Mouse (Mus musculus) limb, embryonic 11.5 days (tissue): ENCODE results near the gene Dclre1b. TPM values are rescaled to one million over a fixed set of nuclear protein-coding genes. Genes with fewer than 3 reads are reported as not detected.
"Not testable (repeated sequence)": the region's sequence is repeated elsewhere in the genome, so short reads cannot be mapped to it uniquely, and the experiment has no call there.

Experiments
- ATAC-seq: fragments of 200-750 bp; cut with Nextera tagmentation; 2 replicates; pipeline ENCODE4 v1.8.0; 2017; ENCODE audit warnings: low read depth; ENCODE audit not compliant: insufficient number of reproducible peaks, low FRiP score, low TSS enrichment
- DNase-seq: peaks from one replicate; pipeline ENCODE4 v3.0.0-alpha.2; 2015; ENCODE audit warnings: low spot score
- H3K27ac ChIP-seq: fragments of 300-500 bp; sonication (generic); replicated peaks from 2 replicates; pipeline ENCODE4 v1.5.1; 2014; ENCODE audit warnings: low read depth, mild to moderate bottlenecking, low read length
- H3K27me3 ChIP-seq: fragments of 300-500 bp; sonication (generic); 2 replicates; pipeline ENCODE4 v1.6.1; 2014; ENCODE audit warnings: mild to moderate bottlenecking, low read length, mixed read lengths; ENCODE audit not compliant: control insufficient read depth, insufficient read depth
- H3K36me3 ChIP-seq: fragments of 300-500 bp; sonication (generic); 2 replicates; pipeline ENCODE4 v1.6.1; 2014; ENCODE audit warnings: mild to moderate bottlenecking, low read length, moderate library complexity, mixed read lengths; ENCODE audit not compliant: control insufficient read depth, insufficient read depth
- H3K4me1 ChIP-seq: fragments of 300-500 bp; sonication (generic); 2 replicates; pipeline ENCODE4 v1.6.1; 2014; ENCODE audit warnings: low read length, mixed read lengths; ENCODE audit not compliant: control insufficient read depth, insufficient read depth
- H3K4me2 ChIP-seq: fragments of 300-500 bp; sonication (generic); 2 replicates; pipeline ENCODE4 v1.6.1; 2014; ENCODE audit warnings: low read depth, mild to moderate bottlenecking, moderate library complexity; ENCODE audit not compliant: severe bottlenecking
- H3K4me3 ChIP-seq: fragments of 300-500 bp; sonication (generic); 2 replicates; pipeline ENCODE4 v1.5.1; 2014; ENCODE audit warnings: low read depth, low read length
- H3K9ac ChIP-seq: fragments of 300-500 bp; sonication (generic); 2 replicates; pipeline ENCODE4 v1.6.1; 2014; ENCODE audit warnings: mild to moderate bottlenecking, low read length
- H3K9me3 ChIP-seq: fragments of 300-500 bp; sonication (generic); 2 replicates; pipeline ENCODE4 v1.6.1; 2016; ENCODE audit warnings: low read length; ENCODE audit not compliant: control insufficient read depth
- WGBS: fragments of 180-500 bp; shearing (Covaris S2); extraction: QIAGEN DNeasy Blood & Tissue Kit; methylation state at CpG from one replicate; pipeline ENCODE4 v1.1.7; 2014; 5-methylcytosine and 5-hydroxymethylcytosine counted together
- polyA plus RNA-seq: library from polyadenylated mRNA; unstranded; fragments of >200 nt; fragmentation: Nextera tagmentation; extraction: Ambion mirVana; gene quantifications from 2 replicates; pipeline ENCODE4 v1.2.1, GENCODE M21; 2014

Gene Dclre1b
- polyA plus RNA-seq, 1 experiment from 2014 or later: 40.2 TPM

DNA sequence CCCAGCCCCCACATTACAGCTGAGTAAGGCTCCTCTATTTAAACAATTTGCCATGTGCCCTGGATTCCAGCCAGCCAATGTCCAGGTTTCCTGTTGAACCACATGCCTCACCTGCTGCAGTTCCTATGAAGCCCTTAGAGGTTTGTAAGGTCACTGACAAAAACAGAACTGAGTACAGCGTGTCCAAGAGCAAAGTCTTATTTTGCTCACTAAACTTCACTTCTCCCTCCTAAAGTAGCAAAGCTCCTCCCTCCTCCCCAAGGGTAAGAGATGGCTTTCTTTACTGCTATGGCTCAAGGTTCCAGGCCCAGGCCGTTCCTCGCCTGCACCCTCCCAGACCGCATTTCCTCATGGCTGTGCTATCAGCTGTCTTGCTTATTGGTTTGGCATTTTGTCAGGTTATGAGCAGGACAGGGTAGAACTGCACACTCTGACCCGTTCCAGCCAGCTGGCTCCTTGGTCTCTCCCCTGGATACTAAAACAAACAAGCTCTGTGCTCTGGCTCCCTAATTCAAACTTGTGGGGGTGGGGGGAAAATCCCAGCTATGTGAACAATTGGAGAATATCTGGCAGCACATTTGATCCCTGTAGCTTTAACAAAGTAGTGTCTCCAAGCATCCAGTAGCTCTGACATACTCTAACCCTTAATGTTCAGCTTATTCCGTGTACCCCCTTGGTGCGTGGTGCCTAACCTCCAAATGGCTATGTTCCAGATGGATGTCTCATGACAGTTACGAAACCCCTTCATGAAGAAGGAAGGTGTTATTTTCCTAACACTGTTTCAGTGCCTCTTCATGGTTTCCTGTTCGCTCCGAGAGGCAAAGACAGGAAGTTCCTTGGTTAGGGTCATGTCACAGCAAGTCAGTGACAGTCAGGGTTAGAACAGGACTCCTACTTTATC, 7.4 kb downstream of the Dclre1b start:
- DNase-seq (no peak), ATAC-seq (no peak)
- Histone ChIP-seq H3K4me3 (no peak overlapping the region), H3K9ac (no peak overlapping the region), H3K4me2 (no peak overlapping the region), H3K9me3 (no peaks in the 10 kb centered on the region), H3K27me3 (no peaks in the 10 kb centered on the region), H3K27ac (no peak overlapping the region), H3K36me3 (peaks cover 8% of the 10 kb centered on the region), H3K4me1 (no peaks in the 10 kb centered on the region)
- WGBS: 85% methylated on average over 10 of the region's 10 CpGs

DNA sequence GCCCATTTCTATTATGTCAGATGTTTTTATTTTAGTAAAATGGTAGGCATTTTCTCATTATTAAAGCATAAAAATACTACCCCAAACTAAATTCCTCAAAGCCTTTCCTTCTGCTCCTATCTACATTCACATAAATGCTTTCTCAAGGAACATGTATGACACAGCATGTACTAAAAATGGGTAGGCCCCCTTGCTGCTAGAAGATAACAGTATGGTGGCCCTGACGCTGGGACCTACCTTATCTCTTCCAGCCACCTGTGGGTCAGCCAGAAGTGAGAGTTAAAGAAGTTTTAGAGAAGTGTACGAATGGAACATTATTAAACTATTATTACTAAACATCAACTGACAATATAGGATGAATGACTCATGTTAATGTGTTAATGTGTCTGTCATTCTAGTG, 9.7 kb downstream of the Dclre1b start:
- Histone ChIP-seq H3K9ac (no peak overlapping the region), H3K27ac (no peak overlapping the region), H3K27me3 (no peaks in the 10 kb centered on the region), H3K4me2 (no peak overlapping the region), H3K36me3 (peaks cover 8% of the 10 kb centered on the region), H3K4me3 (no peak overlapping the region), H3K9me3 (no peaks in the 10 kb centered on the region), H3K4me1 (no peaks in the 10 kb centered on the region)
- ATAC-seq (no peak), DNase-seq (no peak)
- WGBS: 83% methylated on average over 2 of the region's 2 CpGs

DNA sequence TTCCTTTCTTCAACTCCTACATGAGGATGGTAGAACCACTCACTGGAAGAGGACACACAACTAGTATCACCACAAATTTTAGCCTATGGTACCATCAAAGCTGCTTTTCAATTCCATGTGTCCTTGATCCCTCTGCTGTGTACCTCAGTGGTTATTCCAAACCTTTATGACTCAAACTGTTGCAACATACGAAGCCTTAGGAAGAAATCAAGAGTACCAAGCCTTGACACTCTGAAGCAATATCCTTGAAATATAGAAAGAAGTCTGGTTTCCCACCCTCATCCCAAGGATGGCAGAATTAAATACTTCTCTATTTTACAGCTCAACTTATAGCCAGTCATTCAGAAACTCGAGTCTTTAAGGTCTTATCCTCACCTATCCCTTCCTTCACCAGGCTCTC, 12.9 kb downstream of the Dclre1b start:
- Histone ChIP-seq H3K9me3 (no peaks in the 10 kb centered on the region), H3K36me3 (no peaks in the 10 kb centered on the region; the same call in 1 of the 2 replicates), H3K4me3 (no peak overlapping the region), H3K9ac (no peak overlapping the region), H3K4me1 (no peaks in the 10 kb centered on the region), H3K27ac (no peak overlapping the region), H3K4me2 (no peak overlapping the region), H3K27me3 (no peaks in the 10 kb centered on the region)
- no peak for ATAC-seq
- WGBS: 57% methylated on average over 2 of the region's 2 CpGs
- DNase-seq: no peak

DNA sequence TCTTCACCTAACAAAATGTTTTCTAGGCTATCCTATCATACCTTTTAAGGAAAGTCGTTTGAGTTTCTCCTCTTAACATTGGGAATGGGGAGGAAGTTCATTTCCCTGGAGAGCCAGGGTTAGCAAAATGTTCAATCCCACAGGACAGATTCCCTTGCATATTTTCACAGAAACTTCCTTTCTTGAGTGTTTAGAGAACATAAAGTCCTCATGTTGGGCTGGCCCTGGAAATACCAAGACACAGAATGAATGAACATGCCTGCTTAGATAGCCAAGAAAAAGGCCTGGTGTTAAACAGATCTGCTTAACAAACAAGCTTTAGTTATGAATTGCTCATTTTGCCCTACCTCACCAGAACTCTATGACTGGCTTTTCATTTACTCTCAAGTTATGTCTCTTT, 16.7 kb downstream of the Dclre1b start:
- ATAC-seq (no peak), DNase-seq (no peak)
- Histone ChIP-seq H3K4me1 (0 out of 2 replicates have a peak, but pooled peaks cover 2% of the 10 kb centered on the region), H3K4me3 (no peak overlapping the region), H3K9ac (no peak overlapping the region), H3K27ac (no peak overlapping the region), H3K27me3 (no peaks in the 10 kb centered on the region), H3K36me3 (no peaks in the 10 kb centered on the region), H3K9me3 (no peaks in the 10 kb centered on the region), H3K4me2 (no peak overlapping the region)
- WGBS: 74% methylated on average over 1 of the region's 1 CpGs

DNA sequence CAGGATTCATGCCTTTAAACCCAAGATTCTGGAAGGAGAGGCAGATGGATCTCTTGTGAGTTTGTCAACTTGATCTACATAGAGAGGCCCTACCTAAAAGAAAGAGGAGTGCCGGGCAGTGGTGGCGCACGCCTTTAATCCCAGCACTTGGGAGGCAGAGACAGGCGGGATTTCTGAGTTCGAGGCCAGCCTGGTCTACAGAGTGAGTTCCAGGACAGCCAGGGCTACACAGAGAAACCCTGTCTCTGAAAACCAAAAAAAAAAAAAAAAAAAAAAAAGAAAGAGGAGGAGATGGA, 17.2 kb downstream of the Dclre1b start:
- not testable (repeated sequence) for H3K27me3 ChIP-seq, H3K4me1 ChIP-seq, H3K36me3 ChIP-seq, H3K9me3 ChIP-seq, H3K4me2 ChIP-seq, ATAC-seq, H3K27ac ChIP-seq, H3K9ac ChIP-seq, DNase-seq
- peak overlapping the region; percentile 74 for H3K4me3 ChIP-seq
- 79% methylated on average over 5 of the region's 5 CpGs for WGBS

DNA sequence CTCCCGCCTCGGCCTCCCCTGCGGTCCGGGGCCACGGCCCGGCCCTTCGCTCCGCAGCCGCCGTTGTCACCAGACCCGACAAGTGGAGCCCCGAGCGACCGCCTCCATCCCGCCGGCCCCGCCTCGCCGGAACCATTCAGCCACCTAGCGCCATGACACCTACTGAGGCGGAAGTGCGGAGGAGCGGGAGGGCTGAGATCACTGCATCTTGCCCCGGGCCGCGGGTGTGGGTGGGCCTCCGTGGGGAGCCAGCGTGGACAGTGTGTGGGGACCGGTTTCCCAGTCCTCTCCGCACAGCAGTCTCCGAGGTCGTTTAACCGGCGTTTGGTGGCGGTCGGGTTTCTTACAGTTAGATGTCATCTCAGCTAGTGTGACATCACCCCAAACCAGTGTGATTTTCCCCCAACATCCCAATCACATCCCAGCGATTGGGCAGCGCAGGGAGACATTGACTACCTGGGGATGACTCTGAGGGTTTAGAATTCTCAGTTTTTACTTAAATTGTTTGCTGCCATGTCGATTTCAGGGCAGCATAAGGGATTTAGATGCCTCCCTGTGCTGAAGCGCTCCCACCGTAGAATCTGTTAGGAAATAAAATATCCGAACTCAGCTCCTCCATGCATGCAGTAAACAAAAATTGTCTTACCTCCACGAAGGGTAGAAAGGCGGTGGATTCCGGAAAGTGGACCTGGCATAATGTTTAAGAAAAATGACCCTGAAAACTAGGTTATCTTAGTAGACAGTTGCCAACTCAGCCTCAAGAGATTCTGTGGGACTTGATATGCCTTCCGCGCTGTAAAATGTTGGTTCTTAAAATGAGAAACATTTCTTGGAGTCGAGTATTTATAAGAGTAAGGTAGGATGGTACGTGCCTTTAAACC, 17.8 kb downstream of the Dclre1b start, which contains the start of gene Hipk1:
Hipk1 (minus strand) TSS at position 334 of the 881 bp plus-strand sequence.
- Histone ChIP-seq H3K4me1 (0 out of 2 replicates have a peak, but pooled peaks cover 2% of the 10 kb centered on the region), H3K27ac (0 out of 2 replicates have a peak within 1 kb of the TSS, but pooled peaks have one; percentile 22), H3K9ac (peak within 1 kb of the TSS; percentile 81), H3K27me3 (no peaks in the 10 kb centered on the region), H3K4me3 (peak within 1 kb of the TSS; percentile 74), H3K4me2 (peak within 1 kb of the TSS; percentile 73), H3K36me3 (no peaks in the 10 kb centered on the region), H3K9me3 (no peaks in the 10 kb centered on the region)
- 10% methylated on average over 47 of the region's 49 CpGs for WGBS
- ATAC-seq: peak; percentile 89
- peak; percentile 94 for DNase-seq

GRCm38 (mm10) chr3:103790346-103791145, 18.7 kb downstream of the Dclre1b start:
- H3K27ac ChIP-seq: 0 out of 2 replicates have a peak overlapping the region, but pooled peaks have one; percentile 22
- no peaks in the 10 kb centered on the region for H3K27me3 ChIP-seq
- H3K4me3 ChIP-seq: peak overlapping the region; percentile 74
- DNase-seq (peak; percentile 69), ATAC-seq (peak; percentile 85)
- WGBS: under 1% methylated on average over 53 of the region's 61 CpGs
- peak overlapping the region; percentile 81 for H3K9ac ChIP-seq
- H3K9me3 ChIP-seq: no peaks in the 10 kb centered on the region
- H3K4me1 ChIP-seq: 0 out of 2 replicates have a peak, but pooled peaks cover 2% of the 10 kb centered on the region
- H3K4me2 ChIP-seq: peak overlapping the region; percentile 73
- no peaks in the 10 kb centered on the region for H3K36me3 ChIP-seq
